In the genomic region with DNA sequence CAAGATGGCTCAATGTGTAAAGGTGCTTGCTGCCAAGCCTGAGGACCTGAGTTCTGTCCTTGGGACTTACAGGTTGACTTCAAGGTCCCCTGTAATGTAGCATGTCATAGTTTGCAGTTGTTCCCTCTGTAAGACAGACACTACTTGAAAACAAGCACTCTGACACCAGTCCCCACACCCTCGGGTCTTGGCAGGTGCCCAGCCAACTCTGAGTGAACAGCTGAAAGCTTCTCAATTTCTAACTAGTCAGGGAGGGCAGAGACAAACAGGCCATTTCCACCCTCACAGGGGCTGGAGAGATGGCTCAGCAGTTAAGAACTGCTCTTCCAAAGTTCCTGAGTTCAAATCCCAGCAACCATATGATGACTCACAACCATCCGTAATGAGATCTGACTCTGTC, we compare ENCODE assay signal across 13 mouse cellular contexts. TPM values are rescaled to one million over a fixed set of nuclear protein-coding genes. Genes with fewer than 3 reads are reported as not detected.
"Had no signal": no experiment of that assay in that cellular context is flagged by ENCODE, and none has a peak within 500 bp of the region (broad histone marks: within the 10 kb centered on the region; RNA-seq: fewer than 3 reads in every experiment).

No protein-coding gene starts in this region.

- DNase-seq: kidney, postnatal 25 days; lung, adult 18-20 months; lung, postnatal 36 days; right cerebral cortex, adult 18-20 months; right cerebral cortex, postnatal 25 days; thymus, postnatal 36 days had no signal

- H3K36me3 ChIP-seq: limb, embryonic 13.5 days; midbrain, embryonic 13.5 days; neural tube, embryonic 15.5 days had no signal

- H3K9me3 ChIP-seq: limb, embryonic 13.5 days; midbrain, embryonic 13.5 days; neural tube, embryonic 15.5 days had no signal

- H3K4me1 ChIP-seq: midbrain, embryonic 13.5 days; neural tube, embryonic 15.5 days had no signal

- ATAC-seq: lung, postnatal 0 days; midbrain, embryonic 13.5 days had no signal

- H3K4me3 ChIP-seq: left cerebral cortex, adult 2 months; limb, embryonic 13.5 days; midbrain, embryonic 13.5 days; neural tube, embryonic 15.5 days had no signal

- H3K9ac ChIP-seq: limb, embryonic 13.5 days; liver, embryonic 14.5 days; midbrain, embryonic 13.5 days; neural tube, embryonic 15.5 days had no signal

- H3K4me2 ChIP-seq: limb, embryonic 13.5 days; midbrain, embryonic 13.5 days; neural tube, embryonic 15.5 days had no signal

- H3K27me3 ChIP-seq: limb, embryonic 13.5 days; midbrain, embryonic 13.5 days; neural tube, embryonic 15.5 days had no signal

- H3K27ac ChIP-seq: left cerebral cortex, adult 2 months; limb, embryonic 13.5 days; liver, embryonic 14.5 days; midbrain, embryonic 13.5 days; neural tube, embryonic 15.5 days had no signal

RNA-seq across cellular contexts. Expression of a gene that starts 31.6 kb away (rescaled TPM):
- polyA plus RNA-seq: liver, adult 2 months had no signal
